Mouse (Mus musculus): ENCODE measurements at regions not wholly inside any gene's neighbourhood (a gene's known extent, or its start where the extent isn't known, plus 50 kb on each side); places are given as distances from the start of the nearest gene placed in this dataset.

GRCm38 (mm10) chr17:88327791-88328190 lies 112.7 kb upstream of the Foxn2 start:
- ATAC-seq (replicated peaks; ENCODE audit: low FRiP score, low TSS enrichment, poor library complexity, severe bottlenecking), result no peak

DNA sequence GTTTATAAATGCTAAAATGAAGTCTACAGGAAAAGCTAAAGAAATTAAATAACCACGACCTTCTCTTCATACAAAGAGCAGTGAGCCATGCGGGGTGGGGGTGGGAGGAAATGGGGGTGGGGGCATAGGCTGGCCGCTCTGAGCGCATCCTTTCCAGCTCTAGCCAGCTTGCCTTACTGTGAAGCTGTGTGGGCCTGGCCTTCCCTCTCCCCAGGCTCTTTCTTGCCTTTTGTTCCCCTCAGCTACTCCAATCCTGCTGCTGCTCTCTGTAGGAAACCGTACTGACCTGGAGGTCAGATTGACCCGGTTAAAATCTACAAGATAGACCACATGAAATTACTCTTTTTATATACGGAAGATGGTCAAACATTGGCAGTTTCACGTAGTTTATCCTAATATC lies 111.7 kb upstream of the Foxn2 start:
- ATAC-seq (replicated peaks; ENCODE audit: low FRiP score, low TSS enrichment, poor library complexity, severe bottlenecking), result no peak

DNA sequence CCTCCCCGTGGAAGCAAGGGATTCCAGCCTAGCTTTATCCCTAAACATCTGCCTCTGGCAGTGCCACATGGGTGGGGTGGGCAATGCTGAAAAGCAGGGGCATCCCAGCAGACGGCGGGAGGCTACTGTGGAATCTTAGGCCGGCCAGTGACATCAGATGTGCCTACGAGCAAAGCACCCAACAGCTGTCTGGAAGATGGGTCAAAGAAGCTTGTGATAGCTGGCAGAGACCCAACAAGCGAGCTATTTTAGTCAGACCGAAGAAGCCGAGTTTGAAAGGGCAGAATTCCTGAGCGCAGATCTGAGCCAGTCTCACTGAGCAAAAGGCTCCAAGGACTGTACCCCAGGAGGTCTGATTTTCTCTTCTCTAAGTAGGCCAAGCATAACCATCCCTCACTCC lies 110.8 kb upstream of the Foxn2 start:
- ATAC-seq (replicated peaks; ENCODE audit: low FRiP score, low TSS enrichment, poor library complexity, severe bottlenecking), result no peak

DNA sequence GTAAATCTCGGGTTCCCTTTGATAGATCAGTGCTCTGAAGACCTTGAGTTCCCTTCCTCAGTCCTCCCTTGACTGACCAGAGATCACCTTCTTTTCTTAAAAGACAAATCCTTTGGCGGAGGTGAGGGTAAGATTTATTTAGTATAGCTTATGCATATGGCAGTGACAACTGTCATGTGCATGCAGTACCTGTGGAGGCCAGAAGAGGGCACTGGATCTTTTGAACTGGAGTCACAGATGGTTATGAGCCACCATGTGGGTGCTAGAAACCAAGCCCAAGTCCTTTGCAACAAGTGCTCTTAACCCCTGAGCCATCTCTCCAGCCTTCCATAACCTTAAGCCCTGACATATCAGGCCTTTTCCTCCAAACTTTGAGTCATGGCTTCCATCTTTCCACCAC lies 110.4 kb upstream of the Foxn2 start:
- no peak for ATAC-seq (replicated peaks; ENCODE audit: low FRiP score, low TSS enrichment, poor library complexity, severe bottlenecking)

- ATAC-seq (replicated peaks; ENCODE audit: low FRiP score, low TSS enrichment, poor library complexity, severe bottlenecking), result no peak
Observed at GRCm38 (mm10) chr17:88333816-88334215, 106.7 kb upstream of the Foxn2 start.

DNA sequence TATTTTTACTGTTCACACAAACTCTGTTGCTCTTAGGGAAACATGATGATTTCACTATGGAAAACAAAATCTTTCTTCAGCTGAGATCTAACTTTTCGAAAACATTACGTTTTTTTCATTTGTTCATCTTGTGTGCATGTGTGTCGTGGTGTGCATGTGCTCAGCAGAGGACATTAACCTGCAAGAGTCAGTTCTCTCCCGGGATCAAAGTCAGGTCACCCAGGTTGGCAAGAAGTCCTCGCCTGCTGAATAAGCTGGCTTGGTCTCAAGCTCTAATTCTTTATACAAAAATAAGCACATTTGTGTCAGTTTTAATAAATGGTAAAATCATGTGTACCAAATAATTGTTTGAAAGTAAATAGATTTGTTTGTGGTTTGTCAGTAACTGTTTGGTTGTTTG lies 105.2 kb upstream of the Foxn2 start:
- ATAC-seq (replicated peaks; ENCODE audit: low FRiP score, low TSS enrichment, poor library complexity, severe bottlenecking), result no peak

GRCm38 (mm10) chr17:88336140-88336769 lies 104.3 kb upstream of the Foxn2 start:
- ATAC-seq (replicated peaks; ENCODE audit: low FRiP score, low TSS enrichment, poor library complexity, severe bottlenecking), result no peak

GRCm38 (mm10) chr17:88337649-88338404 lies 102.7 kb upstream of the Foxn2 start:
- ATAC-seq (replicated peaks; ENCODE audit: low FRiP score, low TSS enrichment, poor library complexity, severe bottlenecking), result no peak

DNA sequence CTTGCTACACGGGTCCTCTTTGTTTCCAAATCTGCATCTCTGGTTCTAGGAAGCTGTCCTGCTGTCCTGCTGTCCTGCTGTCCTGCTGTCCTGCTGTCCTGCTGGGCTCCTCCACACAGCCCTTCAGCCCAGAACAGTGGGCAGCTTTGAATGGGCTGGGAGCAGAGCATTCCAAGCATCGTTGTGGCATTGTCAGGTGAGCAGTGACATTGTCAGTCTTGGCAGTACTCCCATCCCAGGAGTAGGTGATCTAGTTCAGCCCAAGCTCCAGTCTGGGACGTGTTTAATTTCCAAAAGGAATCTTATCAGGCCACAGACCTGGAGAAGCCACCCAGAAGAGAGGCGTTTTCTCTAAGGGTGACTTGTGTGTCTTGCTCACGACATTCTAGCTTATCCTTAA lies 99.4 kb upstream of the Foxn2 start:
- ATAC-seq (replicated peaks; ENCODE audit: low FRiP score, low TSS enrichment, poor library complexity, severe bottlenecking), result no peak

GRCm38 (mm10) chr17:88341599-88341998 lies 98.9 kb upstream of the Foxn2 start:
- no peak for ATAC-seq (replicated peaks; ENCODE audit: low FRiP score, low TSS enrichment, poor library complexity, severe bottlenecking)

GRCm38 (mm10) chr17:88343091-88343783 lies 97.3 kb upstream of the Foxn2 start:
- no peak for ATAC-seq (replicated peaks; ENCODE audit: low FRiP score, low TSS enrichment, poor library complexity, severe bottlenecking)

DNA sequence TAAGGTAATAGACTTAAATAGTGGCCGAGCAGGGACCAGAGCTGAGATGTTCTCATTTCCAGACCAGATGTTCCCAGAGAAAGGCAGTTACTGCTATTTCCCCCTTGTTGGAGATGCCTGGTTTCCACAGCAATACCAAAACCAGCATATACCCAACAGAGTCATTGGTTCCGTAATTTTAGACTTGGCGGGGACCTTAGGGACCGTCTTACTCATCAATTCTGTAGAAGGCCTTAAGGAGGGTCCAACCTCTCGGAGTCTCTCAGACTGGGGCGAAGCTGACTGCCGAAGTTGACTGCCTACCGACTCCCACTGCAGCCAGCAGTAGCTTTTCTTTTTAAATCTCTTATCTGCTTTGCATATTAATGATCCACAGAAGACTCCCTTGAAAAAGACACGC lies 95.1 kb upstream of the Foxn2 start:
- no peak for ATAC-seq (replicated peaks; ENCODE audit: low FRiP score, low TSS enrichment, poor library complexity, severe bottlenecking)

GRCm38 (mm10) chr17:88346896-88347295 lies 93.6 kb upstream of the Foxn2 start:
- ATAC-seq (replicated peaks; ENCODE audit: low FRiP score, low TSS enrichment, poor library complexity, severe bottlenecking), result no peak

GRCm38 (mm10) chr17:88349825-88350460 lies 90.6 kb upstream of the Foxn2 start:
- ATAC-seq (replicated peaks; ENCODE audit: low FRiP score, low TSS enrichment, poor library complexity, severe bottlenecking), result no peak

DNA sequence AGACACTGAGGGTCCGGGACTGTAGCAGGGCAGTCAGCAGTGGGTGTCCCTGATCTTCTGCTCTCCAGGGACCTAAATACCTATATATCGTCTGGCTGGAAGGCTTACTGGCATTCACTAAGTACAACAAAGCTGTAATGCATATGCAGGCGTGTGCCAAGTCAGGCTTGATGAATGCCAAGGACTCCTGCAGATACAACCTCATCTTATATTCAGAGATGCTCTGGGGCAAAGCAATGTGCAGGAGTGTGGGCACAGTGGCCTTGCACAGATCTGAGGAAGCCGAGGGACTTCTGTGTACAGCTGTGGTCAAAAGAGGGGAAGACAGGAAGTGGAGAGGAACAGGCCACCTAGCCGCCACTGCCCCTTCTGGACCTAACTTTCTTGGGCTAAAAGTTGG lies 89.5 kb upstream of the Foxn2 start:
- ATAC-seq (replicated peaks; ENCODE audit: low FRiP score, low TSS enrichment, poor library complexity, severe bottlenecking), result no peak

GRCm38 (mm10) chr17:88352960-88353359 lies 87.6 kb upstream of the Foxn2 start:
- ATAC-seq (replicated peaks; ENCODE audit: low FRiP score, low TSS enrichment, poor library complexity, severe bottlenecking), result no peak

GRCm38 (mm10) chr17:88361161-88361560 lies 79.3 kb upstream of the Foxn2 start:
- ATAC-seq (replicated peaks; ENCODE audit: low FRiP score, low TSS enrichment, poor library complexity, severe bottlenecking), result no peak

DNA sequence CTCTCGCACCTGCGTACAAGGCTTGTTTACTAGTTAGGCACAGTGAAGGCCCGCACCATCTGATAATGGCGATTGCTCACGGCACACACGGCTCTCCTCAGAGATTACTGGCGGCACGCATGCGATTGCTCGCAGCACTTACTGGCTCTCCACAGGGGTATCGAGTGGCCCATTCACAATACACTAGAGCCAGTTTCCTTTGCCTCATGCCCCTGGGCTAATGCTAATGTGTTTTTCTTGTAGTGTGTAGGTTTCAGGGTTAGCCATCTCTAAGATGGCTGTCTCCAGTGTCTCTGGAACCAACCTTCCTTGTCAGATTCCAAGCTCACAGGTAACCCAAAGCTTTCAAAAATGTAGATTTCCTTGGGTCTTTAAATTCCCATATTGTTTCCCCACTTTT lies 78.1 kb upstream of the Foxn2 start:
- ATAC-seq (replicated peaks; ENCODE audit: low FRiP score, low TSS enrichment, poor library complexity, severe bottlenecking), result no peak

- ATAC-seq (replicated peaks; ENCODE audit: low FRiP score, low TSS enrichment, poor library complexity, severe bottlenecking), result no peak
Observed at GRCm38 (mm10) chr17:88367876-88368275, 72.6 kb upstream of the Foxn2 start.

- ATAC-seq (replicated peaks; ENCODE audit: low FRiP score, low TSS enrichment, poor library complexity, severe bottlenecking), result no peak
Observed at GRCm38 (mm10) chr17:88369971-88370370, 70.5 kb upstream of the Foxn2 start.

Data from megakaryocyte-erythroid progenitor cell, adult 5-6 weeks (primary cell).